Mouse (Mus musculus) forebrain, embryonic 16.5 days (tissue): ENCODE data around the gene Klc3. TPM values are rescaled to one million over a fixed set of nuclear protein-coding genes. Genes with fewer than 3 reads are reported as not detected.
A peak's percentile ranks its signal among the peaks of the same experiment; 100 is the strongest.

Experiments used
- ATAC-seq: fragments of 200-750 bp; cut with Nextera tagmentation; 2 replicates; pipeline ENCODE4 v1.8.0; 2017; ENCODE audit warnings: mild to moderate bottlenecking, moderate library complexity
- H3K27ac ChIP-seq: fragments of 300-500 bp; sonication (generic); 2 replicates; pipeline ENCODE4 v1.5.1; 2014; ENCODE audit warnings: low read length, control low read depth
- H3K27me3 ChIP-seq: fragments of 300-500 bp; sonication (generic); replicated peaks from 2 replicates; pipeline ENCODE4 v1.6.1; 2014; ENCODE audit warnings: low read length; ENCODE audit not compliant: control insufficient read depth, insufficient read depth
- H3K36me3 ChIP-seq: fragments of 300-500 bp; sonication (generic); 2 replicates; pipeline ENCODE4 v1.6.1; 2014; ENCODE audit not compliant: control insufficient read depth, insufficient read depth
- H3K4me1 ChIP-seq: fragments of 300-500 bp; sonication (generic); replicated peaks from 2 replicates; pipeline ENCODE4 v1.6.1; 2014; ENCODE audit warnings: low read length; ENCODE audit not compliant: control insufficient read depth, insufficient read depth
- H3K4me2 ChIP-seq: fragments of 300-500 bp; sonication (generic); 2 replicates; pipeline ENCODE4 v1.6.1; 2014; ENCODE audit warnings: mild to moderate bottlenecking, low read length, control low read depth
- H3K4me3 ChIP-seq: fragments of 300-500 bp; sonication (generic); replicated peaks from 2 replicates; pipeline ENCODE4 v1.5.1; 2014; ENCODE audit warnings: mild to moderate bottlenecking, low read length, control low read depth
- H3K9ac ChIP-seq: fragments of 300-500 bp; sonication (generic); replicated peaks from 2 replicates; pipeline ENCODE4 v1.6.1; 2014; ENCODE audit warnings: low read depth, low read length, control low read depth
- H3K9me3 ChIP-seq: fragments of 300-500 bp; sonication (generic); 2 replicates; pipeline ENCODE4 v1.6.1; 2016; ENCODE audit warnings: low read length; ENCODE audit not compliant: control insufficient read depth
- WGBS: fragments of 180-500 bp; shearing (Covaris S2); extraction: QIAGEN DNeasy Blood & Tissue Kit; methylation state at CpG from one replicate; pipeline ENCODE4 v1.1.7; 2014; 5-methylcytosine and 5-hydroxymethylcytosine counted together
- polyA plus RNA-seq: library from polyadenylated mRNA; unstranded; fragments of >200 nt; fragmentation: Nextera tagmentation; extraction: Ambion mirVana; gene quantifications from 2 replicates; pipeline ENCODE4 v1.2.1, GENCODE M21; 2015

The Klc3 gene
- 2.2 and 2.5 TPM in 2 replicates for polyA plus RNA-seq

DNA sequence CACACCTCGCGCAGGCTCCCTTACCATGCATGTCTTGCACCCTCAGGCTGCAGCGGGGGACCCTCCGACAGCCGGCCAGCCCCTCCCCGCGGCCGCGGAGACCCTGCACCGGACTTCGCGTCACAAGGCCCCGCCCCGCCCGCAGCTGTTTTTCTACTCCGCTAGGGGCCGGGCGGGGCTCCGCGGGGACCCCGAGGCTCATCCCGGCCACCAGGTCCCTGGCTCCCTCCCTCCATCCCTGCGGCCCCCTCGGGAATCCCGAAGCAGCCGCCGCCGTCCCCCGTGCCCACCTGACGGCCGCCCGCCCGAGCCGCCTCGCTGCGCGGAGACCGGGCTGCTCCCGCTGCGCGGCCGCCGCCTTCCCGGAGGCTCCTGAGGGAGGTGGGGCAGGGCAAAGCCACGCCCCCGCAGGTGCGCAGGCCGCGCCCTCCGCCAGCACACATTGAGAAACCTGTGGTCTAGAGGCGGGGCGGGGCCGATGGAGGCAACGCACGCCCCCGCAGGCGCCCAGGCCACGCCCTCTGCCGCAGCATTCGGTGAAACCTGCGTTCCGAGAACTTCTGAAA, at the start of gene Klc3:
Gene Klc3, minus strand, starts transcription at position 374 of the 566 bp plus-strand sequence.
- WGBS, result 1% methylated on average over 61 of the region's 62 CpGs
- H3K4me1 ChIP-seq, result peaks cover 14% of the 10 kb centered on the region
- H3K9ac ChIP-seq, result peak within 1 kb of the TSS; percentile 53
- H3K9me3 ChIP-seq, result peaks cover 5% of the 10 kb centered on the region; the same call in 1 of the 2 replicates
- peak within 1 kb of the TSS; percentile 95 for H3K4me2 ChIP-seq
- no peak for ATAC-seq
- H3K4me3 ChIP-seq, result peak within 1 kb of the TSS; percentile 52
- no peaks in the 10 kb centered on the region for H3K36me3 ChIP-seq
- no peak within 1 kb of the TSS for H3K27ac ChIP-seq
- H3K27me3 ChIP-seq, result peaks cover 29% of the 10 kb centered on the region

GRCm38 (mm10) chr7:19449165-19449564, 45.3 kb upstream of the Klc3 start:
- 74% methylated on average over 12 of the region's 12 CpGs for WGBS
- no peaks in the 10 kb centered on the region for H3K27me3 ChIP-seq

DNA sequence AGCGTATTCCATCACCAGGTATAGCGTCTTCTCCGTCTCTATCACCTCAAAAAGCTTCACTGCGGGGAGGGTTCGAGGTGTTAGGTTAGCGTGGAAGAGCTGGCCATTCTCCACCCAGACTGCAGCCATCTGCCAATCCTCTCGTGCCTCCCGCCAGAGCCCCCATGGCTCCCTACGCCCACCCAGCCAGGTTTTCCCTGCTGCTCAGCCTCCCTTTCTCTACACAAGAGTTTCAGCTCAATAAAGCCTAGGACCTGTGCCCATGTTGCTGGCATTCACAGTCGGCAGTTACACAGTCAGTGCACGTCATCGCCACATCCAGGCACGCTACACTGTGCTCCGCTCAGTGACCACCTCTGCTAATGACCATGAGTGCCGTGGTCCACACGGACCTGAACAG, 43.8 kb upstream of the Klc3 start:
- Histone ChIP-seq H3K4me1 (no peaks in the 10 kb centered on the region), H3K27me3 (no peaks in the 10 kb centered on the region), H3K27ac (peak overlapping the region; percentile 12; the same call in 1 of the 2 replicates), H3K36me3 (peaks cover 14% of the 10 kb centered on the region), H3K9ac (no peak overlapping the region), H3K4me3 (no peak overlapping the region), H3K4me2 (no peak overlapping the region), H3K9me3 (no peaks in the 10 kb centered on the region)
- 84% methylated on average over 16 of the region's 16 CpGs for WGBS
- ATAC-seq, result no peak

More at GRCm38 (mm10) chr7:19449165-19449564, 45.3 kb upstream of the Klc3 start:
- Histone ChIP-seq H3K27ac (peak overlapping the region; percentile 63), H3K9ac (no peak overlapping the region), H3K9me3 (no peaks in the 10 kb centered on the region), H3K36me3 (peaks cover 10% of the 10 kb centered on the region), H3K4me1 (no peaks in the 10 kb centered on the region), H3K4me2 (no peak overlapping the region), H3K4me3 (no peak overlapping the region)
- ATAC-seq, result peak; percentile 67

- no peak overlapping the region for H3K4me3 ChIP-seq
- no peak for ATAC-seq
- WGBS, result 89% methylated on average over 12 of the region's 12 CpGs
- H3K27me3 ChIP-seq, result no peaks in the 10 kb centered on the region
- peaks cover 18% of the 10 kb centered on the region for H3K36me3 ChIP-seq
- no peak overlapping the region for H3K9ac ChIP-seq
- no peak overlapping the region for H3K4me2 ChIP-seq
- H3K9me3 ChIP-seq, result no peaks in the 10 kb centered on the region
- no peaks in the 10 kb centered on the region for H3K4me1 ChIP-seq
- no peak overlapping the region for H3K27ac ChIP-seq
Observed at GRCm38 (mm10) chr7:19444801-19445200, 40.9 kb upstream of the Klc3 start.

DNA sequence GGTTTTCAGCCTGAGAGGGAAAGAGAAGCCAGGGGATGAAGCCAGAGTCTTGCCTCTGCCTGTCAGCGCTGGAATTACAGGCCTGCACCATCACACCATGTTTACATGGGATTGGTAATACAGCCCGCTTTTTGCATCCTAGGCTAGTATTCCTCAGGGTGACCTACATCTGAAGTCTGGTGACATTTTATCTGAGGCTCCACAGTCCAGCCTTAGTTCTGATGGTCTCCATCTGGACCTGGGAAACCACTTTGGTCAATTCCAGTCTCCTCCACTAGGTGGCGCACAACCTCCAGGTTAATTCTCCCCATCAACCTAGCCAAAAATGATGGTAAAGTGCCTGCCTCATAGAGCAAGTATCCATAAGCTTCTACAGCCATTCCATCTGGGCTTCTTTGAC, 39.4 kb upstream of the Klc3 start:
- peaks cover 16% of the 10 kb centered on the region for H3K36me3 ChIP-seq

DNA sequence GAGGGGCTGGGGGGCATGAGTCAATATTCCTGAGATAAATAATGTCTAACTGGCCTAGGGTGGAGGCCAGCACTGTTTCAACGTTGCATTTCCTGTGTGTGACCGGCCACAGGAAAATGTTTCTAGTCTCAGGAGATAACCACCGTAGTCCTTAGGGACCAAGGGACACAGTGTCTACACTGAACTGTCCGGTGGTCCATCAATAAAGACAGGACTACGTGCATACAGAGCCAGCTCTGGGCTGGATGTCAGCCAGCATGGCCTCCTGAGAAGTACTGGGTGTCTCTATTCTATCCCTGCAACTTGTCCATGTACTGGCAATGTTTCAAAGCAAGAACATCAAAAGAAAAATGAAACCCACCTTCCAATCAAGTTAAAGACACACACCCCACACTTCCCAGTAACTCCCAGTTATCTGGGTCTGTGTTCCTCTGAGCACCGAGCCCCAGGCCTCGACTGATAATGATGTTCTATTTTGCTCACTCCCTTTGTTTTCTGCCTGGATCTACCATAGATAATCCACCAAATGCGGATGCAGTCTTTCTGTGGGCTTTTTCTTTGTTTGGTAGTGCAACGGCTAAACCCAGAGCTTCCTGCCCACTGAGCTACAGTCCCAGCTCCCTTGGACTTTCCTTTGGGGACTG, 37.7 kb upstream of the Klc3 start:
- WGBS, result 87% methylated on average over 9 of the region's 9 CpGs

More for the DNA sequence above, 39.4 kb upstream of the Klc3 start:
- H3K4me1 ChIP-seq, result no peaks in the 10 kb centered on the region
- no peak overlapping the region for H3K4me2 ChIP-seq
- no peaks in the 10 kb centered on the region for H3K27me3 ChIP-seq
- no peak overlapping the region for H3K4me3 ChIP-seq
- H3K27ac ChIP-seq, result no peak overlapping the region
- peak; percentile 47; the same call in 1 of the 2 replicates for ATAC-seq
- H3K9me3 ChIP-seq, result no peaks in the 10 kb centered on the region
- WGBS, result 43% methylated on average over 3 of the region's 3 CpGs
- no peak overlapping the region for H3K9ac ChIP-seq

GRCm38 (mm10) chr7:19437048-19437447, 33.1 kb upstream of the Klc3 start:
- peak; percentile 26; the same call in 1 of the 2 replicates for ATAC-seq
- Histone ChIP-seq H3K9ac (no peak overlapping the region), H3K4me1 (no peaks in the 10 kb centered on the region), H3K36me3 (peaks cover 62% of the 10 kb centered on the region), H3K9me3 (0 out of 2 replicates have a peak, but pooled peaks cover 2% of the 10 kb centered on the region), H3K4me2 (no peak overlapping the region), H3K27ac (no peak overlapping the region), H3K27me3 (no peaks in the 10 kb centered on the region), H3K4me3 (no peak overlapping the region)
- WGBS, result 79% methylated on average over 9 of the region's 9 CpGs

More for the DNA sequence above, 37.7 kb upstream of the Klc3 start:
- no peak for ATAC-seq
- no peaks in the 10 kb centered on the region for H3K4me1 ChIP-seq
- peaks cover 25% of the 10 kb centered on the region for H3K36me3 ChIP-seq
- no peaks in the 10 kb centered on the region for H3K27me3 ChIP-seq
- H3K9me3 ChIP-seq, result no peaks in the 10 kb centered on the region
- no peak overlapping the region for H3K9ac ChIP-seq
- H3K4me3 ChIP-seq, result no peak overlapping the region
- H3K4me2 ChIP-seq, result no peak overlapping the region
- H3K27ac ChIP-seq, result no peak overlapping the region

DNA sequence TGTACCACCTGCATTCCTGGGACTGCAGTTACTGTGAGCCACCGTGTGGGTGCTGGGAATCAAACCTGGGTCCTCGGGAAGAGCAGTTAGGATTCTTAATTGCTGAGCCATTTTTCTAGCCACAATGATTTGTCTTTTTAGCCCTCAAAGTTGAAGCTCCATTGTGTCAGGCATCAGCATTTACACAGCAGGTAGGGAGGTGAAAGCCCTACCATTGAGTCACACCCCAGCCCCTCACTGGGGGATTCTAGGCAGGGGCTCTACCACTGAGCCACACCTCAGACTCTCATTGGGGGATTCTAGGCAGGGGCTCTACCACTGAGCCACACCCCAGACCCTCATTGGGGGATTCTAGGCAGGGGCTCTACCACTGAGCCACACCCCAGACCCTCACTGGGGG, 32.4 kb upstream of the Klc3 start:
- Histone ChIP-seq H3K4me1 (no peaks in the 10 kb centered on the region), H3K4me2 (no peak overlapping the region)
- no peak for ATAC-seq

GRCm38 (mm10) chr7:19432475-19432874, 28.6 kb upstream of the Klc3 start:
- Histone ChIP-seq H3K9me3 (0 out of 2 replicates have a peak, but pooled peaks cover 2% of the 10 kb centered on the region), H3K36me3 (peaks cover 72% of the 10 kb centered on the region), H3K4me3 (no peak overlapping the region), H3K4me2 (no peak overlapping the region), H3K27ac (no peak overlapping the region), H3K4me1 (no peaks in the 10 kb centered on the region), H3K9ac (no peak overlapping the region), H3K27me3 (no peaks in the 10 kb centered on the region)
- 96% methylated on average over 2 of the region's 2 CpGs for WGBS
- ATAC-seq, result no peak

More for the DNA sequence above, 32.4 kb upstream of the Klc3 start:
- H3K27ac ChIP-seq, result no peak overlapping the region
- H3K36me3 ChIP-seq, result peaks cover 67% of the 10 kb centered on the region
- WGBS, result 94% methylated on average over 2 of the region's 2 CpGs
- no peak overlapping the region for H3K4me3 ChIP-seq
- no peak overlapping the region for H3K9ac ChIP-seq
- 0 out of 2 replicates have a peak, but pooled peaks cover 2% of the 10 kb centered on the region for H3K9me3 ChIP-seq
- no peaks in the 10 kb centered on the region for H3K27me3 ChIP-seq
